Mouse (Mus musculus): Measurements from ENCODE around the gene Klrg2.
A peak's percentile ranks its signal among the peaks of the same experiment; 100 is the strongest.

- TF ChIP-seq CTCF (IDR thresholded peaks at IDR 0.05; ENCODE audit: low read depth) (peak; percentile 56), EP300 (IDR thresholded peaks at IDR 0.05; ENCODE audit: low read depth) (no peak)
Observed at GRCm38 (mm10) chr6:38649545-38649944, 12.5 kb upstream of the Klrg2 start.
